Mouse (Mus musculus) layer of hippocampus, adult 2 months (tissue): ENCODE data around the gene Wfikkn1. TPM values are rescaled to one million over a fixed set of nuclear protein-coding genes. Genes with fewer than 3 reads are reported as not detected.

Experiments used
- DNase-seq, 2 experiments: peaks; one replicate each; pipeline ENCODE4 v3.0.0; 2022; ENCODE audit warnings: low spot score in 2 of 2
- H3K27ac ChIP-seq: fragments of 200-600 bp; 2 replicates; pipeline ENCODE4 v1.8.1; 2022
- H3K4me3 ChIP-seq: fragments of 200-600 bp; 2 replicates; pipeline ENCODE4 v1.8.1; 2022; ENCODE audit warnings: mild to moderate bottlenecking
- CTCF ChIP-seq: fragments of 200-600 bp; conservative IDR thresholded peaks from 2 replicates; pipeline ENCODE4 v1.8.1; 2022; ENCODE audit warnings: antibody characterized with exemption, mild to moderate bottlenecking, moderate library complexity
- long read RNA-seq, 2 experiments: library from polyadenylated mRNA; stranded (forward); transcript quantifications; one replicate each; pipeline ENCODE4 v2.0.0; 2021; ENCODE audit warnings: borderline mapping rate in 2 of 2
- total RNA-seq, 2 experiments: library from RNA; stranded (reverse); gene quantifications; 2 replicates each; pipeline ENCODE4 v1.2.3; 2021

Gene Wfikkn1
- 1 to 10 TPM; 1.7 to 2.8 TPM for total RNA-seq
- long read RNA-seq, experiment 1 = 0 reads
- long read RNA-seq, experiment 2, partial matches to known transcripts = 0 of 3 reads
- long read RNA-seq, experiment 2, other reads (novel, unspliced or antisense) = 3 of 3 reads

DNA sequence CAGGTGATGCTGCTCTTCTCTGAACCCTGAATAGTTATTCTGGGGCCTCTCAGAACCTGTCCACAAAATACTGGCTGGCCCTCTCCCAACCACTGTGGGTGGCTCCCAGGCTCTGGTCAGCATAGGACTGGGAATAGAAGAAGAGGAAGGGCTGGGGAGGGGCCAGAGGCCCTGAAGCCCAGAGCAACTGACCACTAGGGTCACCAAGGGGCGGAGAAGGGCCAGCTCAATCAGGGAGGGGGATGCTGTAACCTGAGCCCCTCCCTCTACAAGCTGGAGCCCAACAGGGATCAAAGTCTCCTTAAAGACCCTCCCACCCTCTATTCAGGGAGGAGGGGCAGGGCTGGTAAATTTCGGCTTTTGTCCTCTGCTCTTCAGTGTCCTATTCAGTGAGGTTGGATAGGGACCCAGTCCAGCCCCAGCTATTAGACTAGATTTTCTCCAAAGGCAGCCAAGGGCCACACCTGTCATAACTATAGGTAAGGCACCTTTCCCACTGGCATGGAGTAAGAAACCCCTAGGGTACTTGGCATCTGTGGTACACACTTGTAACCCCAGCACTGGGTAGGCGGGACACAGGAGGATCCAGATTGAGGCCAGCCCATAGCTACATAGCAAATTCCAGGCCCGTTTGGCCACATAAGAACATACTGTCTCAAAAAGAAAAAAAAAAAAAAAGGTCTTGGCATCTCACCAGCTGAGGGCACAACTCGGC, at the start of gene Wfikkn1:
Wfikkn1 (minus strand) TSS at position 663 of the 715 bp plus-strand sequence.
- Histone ChIP-seq H3K27ac (peak within 1 kb of the TSS; percentile 67), H3K4me3 (no peak within 1 kb of the TSS)
- no peak for TF ChIP-seq CTCF
- DNase-seq = no peak

DNA sequence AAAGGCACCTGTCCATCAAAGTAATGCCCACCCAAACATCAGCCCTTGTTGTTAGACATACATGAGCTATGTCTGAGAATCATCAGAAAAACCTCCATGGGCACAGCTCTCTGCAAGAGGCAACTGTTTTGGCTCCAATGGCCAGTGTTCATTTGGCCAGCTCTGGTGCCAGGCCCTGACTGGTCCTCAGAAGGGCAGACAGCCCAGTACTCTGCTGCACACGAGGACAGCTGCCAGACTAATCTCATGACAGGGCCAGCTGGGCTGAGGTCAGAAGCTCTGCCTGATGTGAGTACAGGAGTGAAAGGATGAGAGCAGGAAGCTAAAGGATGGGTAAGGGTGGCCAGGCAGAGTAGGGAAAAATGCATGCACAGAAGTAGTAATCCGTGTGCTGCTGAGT, 44.7 kb upstream of the Wfikkn1 start:
- Histone ChIP-seq H3K27ac (peak overlapping the region; percentile 86), H3K4me3 (no peak overlapping the region)
- TF ChIP-seq CTCF = no peak
- DNase-seq = peak; percentile 43 to 59

DNA sequence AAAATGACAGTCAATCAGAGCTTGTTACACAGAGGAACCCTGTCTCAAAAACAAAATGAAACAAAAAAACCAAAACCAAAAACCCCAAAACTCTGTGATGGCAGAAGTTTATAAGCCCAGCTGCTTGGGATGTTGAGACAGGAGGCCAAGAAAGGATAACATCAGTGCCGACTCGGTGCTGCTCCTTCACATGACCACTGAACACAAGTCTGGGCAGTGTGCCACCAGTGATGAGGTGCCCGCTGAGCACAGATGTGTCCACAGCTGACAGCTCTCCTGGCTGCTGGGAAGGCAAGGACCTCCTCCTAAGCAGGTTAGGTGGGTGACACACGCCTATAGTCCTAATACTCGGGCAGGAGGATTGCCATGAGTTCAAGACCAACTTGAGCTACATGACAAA, 41.5 kb upstream of the Wfikkn1 start:
- no peak for TF ChIP-seq CTCF
- no peak for DNase-seq
- peak overlapping the region; percentile 65 for H3K27ac ChIP-seq

DNA sequence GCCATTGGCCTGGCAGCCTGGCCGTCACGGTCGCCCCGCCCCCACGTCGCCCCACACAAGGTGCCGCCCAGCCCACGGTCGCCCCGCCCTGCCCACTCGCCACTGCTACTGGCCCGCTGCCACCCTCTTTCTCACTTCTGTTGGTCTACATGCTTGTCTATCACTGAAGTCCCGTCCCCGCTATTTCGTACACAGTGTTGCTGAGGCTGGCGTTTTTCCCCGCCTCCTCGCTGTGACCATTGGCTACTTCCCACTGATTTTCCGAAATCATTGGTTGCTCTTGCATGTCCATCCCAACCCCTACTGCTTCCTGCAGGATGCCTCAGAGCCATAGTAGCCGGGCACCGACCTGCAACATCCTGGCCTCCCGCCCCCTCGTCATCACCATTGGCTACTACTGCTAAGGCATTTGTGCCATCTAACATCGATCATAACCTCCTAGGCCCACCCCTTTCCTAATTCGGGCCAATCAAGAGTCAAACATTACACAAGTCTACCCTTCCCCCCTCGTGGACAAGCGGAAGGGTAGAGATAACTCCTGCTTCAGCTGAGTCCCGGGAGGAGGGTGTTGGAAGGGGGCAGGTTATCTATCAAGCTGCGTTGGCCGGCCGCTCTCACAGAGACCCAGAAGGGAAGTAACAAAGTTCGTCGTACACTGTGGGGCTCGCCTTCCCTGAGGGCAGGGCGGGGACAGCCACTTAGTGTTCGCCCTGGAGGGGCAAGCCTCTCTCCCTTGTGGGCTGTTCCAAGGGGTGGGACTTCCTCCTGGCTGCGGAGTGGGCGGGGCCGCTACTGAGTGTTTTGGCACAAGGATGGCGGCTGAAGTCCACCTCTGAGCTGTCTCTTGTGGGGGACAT, 39.4 kb upstream of the Wfikkn1 start:
- TF ChIP-seq CTCF = no peak
- peak overlapping the region; percentile 92 for H3K27ac ChIP-seq
- H3K4me3 ChIP-seq = peak overlapping the region; percentile 52

More for the DNA sequence above, 41.5 kb upstream of the Wfikkn1 start:
- no peak overlapping the region for H3K4me3 ChIP-seq

DNA sequence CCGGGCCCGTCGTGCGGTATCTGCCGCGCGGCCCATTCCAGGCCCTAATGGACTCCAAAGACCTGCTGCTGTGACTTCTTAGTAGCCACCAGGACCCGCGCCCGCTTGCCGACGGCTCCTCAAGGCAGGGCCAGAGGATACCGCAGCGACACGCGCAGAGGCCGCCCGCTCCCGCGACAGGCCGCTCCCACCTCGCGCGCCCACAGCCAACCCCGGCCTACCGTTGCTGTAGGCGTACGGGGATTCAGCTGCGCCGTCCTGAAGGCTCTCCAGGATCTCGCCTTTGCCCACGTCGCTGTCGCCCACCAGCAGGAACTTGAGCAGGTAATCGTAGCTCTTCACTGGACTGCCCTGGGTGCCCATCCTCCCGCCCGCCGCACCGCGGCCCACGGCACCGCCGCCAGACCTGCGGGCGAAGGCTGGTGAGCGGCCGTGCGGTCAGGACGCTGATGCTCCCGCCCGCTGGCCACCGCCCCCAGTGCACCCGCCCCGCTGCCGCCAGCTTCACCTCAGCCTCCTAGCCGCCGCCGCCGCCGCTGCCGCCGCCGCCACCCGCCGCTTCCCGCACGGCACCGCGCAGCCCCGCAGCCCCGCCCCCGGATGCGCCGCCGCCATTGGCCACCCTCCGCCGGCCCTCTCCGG, 38.6 kb upstream of the Wfikkn1 start, which contains the start of gene Rab40c:
Rab40c (minus strand) TSS at position 584 of the 642 bp plus-strand sequence.
- DNase-seq = peak in 1 of 2 experiments; percentile 37

More for the DNA sequence above, 39.4 kb upstream of the Wfikkn1 start:
- peak; percentile 100 for DNase-seq

DNA sequence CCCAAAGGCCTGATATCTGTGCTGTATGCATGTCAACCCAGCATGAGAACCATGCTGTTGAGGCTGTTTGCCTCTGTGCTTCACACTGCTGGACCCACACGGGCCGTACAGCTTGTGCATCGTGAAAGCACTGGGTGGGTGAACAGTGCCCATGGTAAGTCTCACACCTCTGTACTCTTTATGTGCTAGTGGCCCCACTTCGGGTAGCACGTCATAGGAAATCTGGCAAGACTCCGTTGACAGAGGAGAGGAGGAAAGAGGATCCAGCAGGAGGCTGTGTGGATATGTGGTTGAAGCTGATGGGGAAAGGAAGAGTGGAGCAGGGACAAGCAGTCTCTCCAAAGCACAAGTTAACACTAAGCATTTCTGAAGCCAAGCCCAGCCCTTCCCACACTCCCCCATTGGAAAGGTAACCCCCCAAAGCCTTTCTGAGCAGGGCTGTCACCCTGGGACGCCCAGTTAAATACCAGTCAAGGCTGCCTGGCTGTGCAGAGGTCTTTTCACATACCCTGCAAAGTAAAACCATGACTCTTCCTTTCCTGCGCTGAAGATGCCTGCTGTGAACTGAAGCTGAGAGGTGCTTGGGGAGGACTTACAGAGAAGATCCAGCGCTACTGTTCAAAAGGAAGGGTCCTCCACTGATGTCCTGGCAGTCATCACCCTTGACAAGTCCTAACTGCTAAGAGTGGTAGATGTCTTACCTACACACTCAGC, 37.5 kb upstream of the Wfikkn1 start:
- DNase-seq = no peak
- TF ChIP-seq CTCF = no peak
- Histone ChIP-seq H3K27ac (peak overlapping the region; percentile 83), H3K4me3 (peak overlapping the region; percentile 86)

More for the DNA sequence above, 38.6 kb upstream of the Wfikkn1 start, which contains the start of gene Rab40c:
- Histone ChIP-seq H3K4me3 (peak within 1 kb of the TSS; percentile 86), H3K27ac (peak within 1 kb of the TSS; percentile 92)
- TF ChIP-seq CTCF = no peak

DNA sequence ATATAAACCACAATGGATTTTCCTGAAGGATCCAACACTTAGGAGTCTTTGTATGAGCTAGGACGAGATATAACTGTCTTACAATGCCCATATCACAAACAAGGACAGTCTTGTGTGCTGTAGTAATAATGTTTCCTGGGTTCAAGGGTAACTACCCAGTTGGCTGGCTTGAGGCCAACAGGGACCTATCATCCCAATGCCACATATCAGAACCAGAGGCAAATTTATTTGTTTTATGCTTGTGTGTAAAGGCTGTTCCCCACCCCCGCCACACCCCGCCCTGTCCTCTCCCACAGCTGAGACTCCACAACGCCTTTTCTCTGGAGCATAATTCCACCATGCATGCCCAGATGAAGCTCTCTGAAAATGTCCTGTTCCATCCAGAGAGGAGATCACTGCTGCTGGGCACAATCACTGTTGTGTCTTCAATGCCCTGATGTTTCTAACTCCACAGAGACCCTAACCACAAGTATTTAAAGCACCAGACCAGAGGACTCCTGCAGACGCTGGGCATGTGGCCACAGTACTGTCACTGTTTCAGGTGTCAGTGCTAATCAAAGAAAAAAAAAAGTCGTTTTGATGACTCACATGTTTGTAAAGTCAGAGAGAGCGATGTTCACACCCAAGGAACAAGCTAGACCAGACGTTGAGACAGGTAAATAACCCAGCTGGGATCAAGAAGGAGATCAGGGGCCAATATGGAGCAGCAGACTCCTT, 36.4 kb upstream of the Wfikkn1 start:
- no peak for TF ChIP-seq CTCF
- no peak for DNase-seq
- Histone ChIP-seq H3K4me3 (peak overlapping the region; percentile 86; the same call in 1 of the 2 replicates), H3K27ac (peak overlapping the region; percentile 83)

DNA sequence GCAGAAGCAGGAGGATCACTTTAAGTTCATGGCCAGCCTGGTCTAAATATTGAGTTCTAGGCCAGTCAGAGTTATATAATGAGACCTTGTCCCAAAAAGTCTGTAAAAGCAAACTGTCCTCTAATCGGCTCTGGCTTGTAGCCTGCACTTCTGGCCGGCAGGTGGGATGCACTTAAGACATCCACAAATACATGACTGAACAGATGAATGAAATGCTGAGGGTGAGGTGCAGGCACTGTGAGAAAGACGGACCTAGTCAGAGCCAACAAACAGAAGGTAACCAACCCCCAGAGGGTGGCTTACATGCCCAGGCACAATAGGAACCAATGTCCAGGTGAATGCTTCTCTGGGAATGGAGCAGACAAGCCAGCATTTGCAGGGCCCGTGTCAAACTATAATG, 33.6 kb upstream of the Wfikkn1 start:
- DNase-seq = no peak
- Histone ChIP-seq H3K27ac (peak overlapping the region; percentile 86), H3K4me3 (no peak overlapping the region; the same call in 1 of the 2 replicates)
- no peak for TF ChIP-seq CTCF

DNA sequence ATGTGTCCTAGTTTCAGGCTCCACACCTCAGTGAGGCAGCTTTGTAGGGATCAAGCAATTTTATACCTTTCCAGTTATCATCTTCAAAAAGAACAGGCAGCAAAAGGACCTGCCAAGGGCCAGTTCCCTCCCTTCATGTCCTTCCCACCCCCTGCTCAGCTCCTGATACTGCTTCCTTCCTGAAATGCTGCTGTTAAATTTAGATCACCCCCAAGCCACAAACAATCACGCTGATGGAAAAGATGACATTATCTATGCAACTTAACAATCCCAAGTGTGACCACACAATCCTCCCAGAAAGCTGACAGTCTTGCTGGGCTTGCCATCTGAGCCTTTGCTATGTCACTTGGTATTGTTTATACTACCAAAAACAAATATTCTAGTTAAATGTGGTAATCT, 33.2 kb upstream of the Wfikkn1 start:
- peak overlapping the region; percentile 10; the same call in 1 of the 2 replicates for H3K4me3 ChIP-seq
- DNase-seq = no peak
- peak overlapping the region; percentile 86 for H3K27ac ChIP-seq
- TF ChIP-seq CTCF = no peak

DNA sequence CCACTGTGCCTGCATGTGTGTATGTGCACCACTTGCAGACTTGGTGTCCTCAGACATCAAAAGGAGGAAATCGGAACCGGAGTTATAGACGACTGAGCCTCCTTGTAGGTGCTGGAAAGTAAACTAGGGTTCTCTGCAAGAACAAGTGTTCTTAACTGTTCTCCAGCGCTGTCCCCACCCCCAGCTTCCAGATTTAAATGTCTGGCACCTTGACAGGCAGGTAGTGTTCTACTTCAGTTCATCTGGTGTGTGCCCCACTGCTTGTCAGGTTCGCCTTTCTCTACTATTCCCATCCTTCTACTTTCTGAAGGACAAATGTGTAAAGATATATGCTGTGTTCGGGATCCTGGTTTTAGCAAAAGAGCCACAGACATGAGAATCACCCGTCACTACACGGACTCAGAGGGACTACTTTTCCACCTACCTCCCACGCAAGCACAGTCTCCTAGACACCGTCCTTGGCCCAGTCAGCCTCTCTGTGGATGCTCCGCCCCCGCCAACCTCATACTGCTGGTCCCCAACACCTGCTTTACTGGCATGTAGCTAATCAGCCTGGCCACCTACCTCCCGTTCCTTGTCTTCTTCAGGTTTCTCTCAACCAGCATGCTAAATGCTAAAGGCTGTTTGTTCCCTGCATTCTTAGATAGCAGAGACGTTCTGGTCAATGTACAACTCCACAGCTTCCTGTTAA, 32.7 kb upstream of the Wfikkn1 start:
- peak; percentile 51 to 70 for DNase-seq
- H3K4me3 ChIP-seq = peak overlapping the region; percentile 10
- no peak for TF ChIP-seq CTCF
- peak overlapping the region; percentile 86 for H3K27ac ChIP-seq

DNA sequence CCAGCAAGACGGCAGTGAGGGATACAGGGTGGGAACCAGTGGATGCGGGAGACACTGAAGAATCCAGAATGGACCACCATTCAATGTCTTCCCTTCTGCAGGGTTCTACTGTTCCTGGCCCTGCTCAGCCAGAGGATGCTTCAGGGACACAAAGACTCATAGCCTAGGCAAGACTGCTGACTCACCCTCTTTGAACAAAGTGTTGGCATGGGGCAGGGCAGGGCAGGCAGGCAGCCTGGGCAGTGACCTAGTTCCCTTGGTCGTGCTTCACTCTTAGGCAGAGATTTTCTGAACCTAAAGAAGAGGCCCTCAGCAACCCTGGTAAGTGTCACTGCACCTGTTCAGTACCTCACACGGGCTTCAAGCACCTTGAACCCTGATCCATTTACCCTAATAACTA, 31.2 kb upstream of the Wfikkn1 start:
- no peak for DNase-seq
- TF ChIP-seq CTCF = no peak
- peak overlapping the region; percentile 85 for H3K27ac ChIP-seq
- no peak overlapping the region for H3K4me3 ChIP-seq
